Mouse (Mus musculus) frontal cortex, postnatal 14 days (tissue): ENCODE measurements around the gene Tomt.

Source experiments
- DNase-seq, 2 experiments: peaks; one replicate each; pipeline ENCODE4 v3.0.0; 2022; ENCODE audit warnings: low spot score in 2 of 2

The Tomt gene

GRCm38 (mm10) chr7:101857094-101857493, 49.1 kb downstream of the Tomt start, which contains the start of gene Folr2:
TSS of gene Folr2 (minus strand) at chr7:101857194.
- no peak for DNase-seq

GRCm38 (mm10) chr7:101853816-101854215, 52.3 kb downstream of the Tomt start:
- no peak for DNase-seq

GRCm38 (mm10) chr7:101852846-101853245, 53.3 kb downstream of the Tomt start:
- DNase-seq = no peak

- DNase-seq = no peak
Measured at GRCm38 (mm10) chr7:101851689-101852088, 54.5 kb downstream of the Tomt start.
